Mouse (Mus musculus) G1E (cell line): ENCODE results near the gene Supt6. TPM values are rescaled to one million over a fixed set of nuclear protein-coding genes. Genes with fewer than 3 reads are reported as not detected.
A peak's percentile ranks its signal among the peaks of the same experiment; 100 is the strongest.

Source experiments
- ATAC-seq: 2 replicates; pipeline ENCODE4 v1.8.0; 2016; ENCODE audit warnings: mild to moderate bottlenecking; ENCODE audit not compliant: insufficient number of reproducible peaks, poor library complexity, low FRiP score, severe bottlenecking; ENCODE audit errors: extremely low read depth
- DNase-seq: peaks from one replicate; pipeline ENCODE4 v3.0.0; 2012; ENCODE audit warnings: low spot score
- H3K27me3 ChIP-seq: 2 replicates; pipeline ENCODE4 v1.6.1; 2012; ENCODE audit warnings: mild to moderate bottlenecking, low read length, inconsistent platforms; ENCODE audit not compliant: insufficient read depth
- H3K36me3 ChIP-seq: replicated peaks from 2 replicates; pipeline ENCODE3; 2012; ENCODE audit warnings: mild to moderate bottlenecking, inconsistent platforms
- H3K4me1 ChIP-seq: 2 replicates; pipeline ENCODE4 v1.6.1; 2012; ENCODE audit warnings: low read depth, low read length, inconsistent platforms, mixed read lengths; ENCODE audit not compliant: insufficient read depth
- H3K4me3 ChIP-seq: 2 replicates; pipeline ENCODE4 v1.5.1; 2012; ENCODE audit warnings: low read depth, mild to moderate bottlenecking, inconsistent platforms, low read length, moderate library complexity, mixed read lengths
- H3K9me3 ChIP-seq: replicated peaks from 2 replicates; pipeline ENCODE4 v1.6.1; 2012; ENCODE audit warnings: inconsistent platforms
- CTCF ChIP-seq: IDR thresholded peaks from 2 replicates; pipeline ENCODE4 v1.5.1; 2012; ENCODE audit warnings: low read depth, low read length, inconsistent platforms, mixed read lengths
- GATA1 ChIP-seq: IDR thresholded peaks from 2 replicates; pipeline ENCODE4 v1.6.1; 2012; ENCODE audit warnings: borderline replicate concordance, low read length, inconsistent platforms, mixed read lengths
- GATA2 ChIP-seq: IDR thresholded peaks from 2 replicates; pipeline ENCODE4 v1.6.1; 2012; ENCODE audit warnings: low read depth, low read length, inconsistent platforms, borderline replicate concordance
- POLR2AphosphoS5 ChIP-seq: IDR thresholded peaks from 2 replicates; pipeline ENCODE4 v1.6.1; 2012; ENCODE audit warnings: low read depth, low read length, inconsistent platforms; ENCODE audit not compliant: insufficient replicate concordance
- TAL1 ChIP-seq: conservative IDR thresholded peaks from 2 replicates; pipeline ENCODE4 v1.6.1; 2012; ENCODE audit warnings: low read depth, low read length, inconsistent platforms, mixed read lengths
- polyA plus RNA-seq: library from polyadenylated mRNA; stranded (reverse); fragments of >175 nt; gene quantifications from 2 replicates; pipeline ENCODE4 v1.2.3, GENCODE M21; 2012
- total RNA-seq, 2 experiments: library from RNA; stranded (forward) in 1 of 2; stranded (reverse) in 1 of 2; fragments of 200-1000 nt in 1 of 2; fragments of >200 nt in 1 of 2; fragmentation: Nextera tagmentation in 1 of 2; gene quantifications; 2 replicates each; pipeline ENCODE4 v1.2.3; 2014 to 2017

The Supt6 gene
- total and polyA plus RNA-seq, 3 experiments, result 44.9 to 129 (median 118) TPM

DNA sequence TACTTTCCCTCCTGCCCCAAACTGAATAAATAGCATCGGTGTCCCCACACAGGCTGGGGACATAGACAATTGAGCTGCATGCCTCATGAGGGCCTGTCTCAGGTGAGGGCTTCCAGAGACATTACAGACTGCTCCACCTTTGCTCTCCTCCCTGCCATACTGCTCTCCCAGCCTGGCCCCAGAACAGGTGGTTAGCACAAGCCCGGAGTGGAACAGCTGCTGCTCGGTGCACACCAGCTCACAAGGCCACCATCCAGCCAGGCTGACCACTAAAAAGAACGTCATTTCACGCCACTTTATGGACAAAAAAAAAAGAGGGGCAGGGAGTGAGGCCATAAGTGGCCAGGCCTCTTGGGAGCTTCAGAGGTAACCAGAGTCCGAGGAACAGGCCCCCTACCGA is 38.6 kb downstream of the Supt6 start:
- Histone ChIP-seq H3K36me3 (peaks cover 99% of the 10 kb centered on the region), H3K9me3 (no peaks in the 10 kb centered on the region), H3K4me1 (peaks cover 10% of the 10 kb centered on the region), H3K27me3 (no peaks in the 10 kb centered on the region), H3K4me3 (no peak overlapping the region)
- no peak for DNase-seq
- ATAC-seq, result no peak
- TF ChIP-seq TAL1 (no peak), GATA1 (no peak), POLR2AphosphoS5 (no peak), GATA2 (no peak), CTCF (no peak)

DNA sequence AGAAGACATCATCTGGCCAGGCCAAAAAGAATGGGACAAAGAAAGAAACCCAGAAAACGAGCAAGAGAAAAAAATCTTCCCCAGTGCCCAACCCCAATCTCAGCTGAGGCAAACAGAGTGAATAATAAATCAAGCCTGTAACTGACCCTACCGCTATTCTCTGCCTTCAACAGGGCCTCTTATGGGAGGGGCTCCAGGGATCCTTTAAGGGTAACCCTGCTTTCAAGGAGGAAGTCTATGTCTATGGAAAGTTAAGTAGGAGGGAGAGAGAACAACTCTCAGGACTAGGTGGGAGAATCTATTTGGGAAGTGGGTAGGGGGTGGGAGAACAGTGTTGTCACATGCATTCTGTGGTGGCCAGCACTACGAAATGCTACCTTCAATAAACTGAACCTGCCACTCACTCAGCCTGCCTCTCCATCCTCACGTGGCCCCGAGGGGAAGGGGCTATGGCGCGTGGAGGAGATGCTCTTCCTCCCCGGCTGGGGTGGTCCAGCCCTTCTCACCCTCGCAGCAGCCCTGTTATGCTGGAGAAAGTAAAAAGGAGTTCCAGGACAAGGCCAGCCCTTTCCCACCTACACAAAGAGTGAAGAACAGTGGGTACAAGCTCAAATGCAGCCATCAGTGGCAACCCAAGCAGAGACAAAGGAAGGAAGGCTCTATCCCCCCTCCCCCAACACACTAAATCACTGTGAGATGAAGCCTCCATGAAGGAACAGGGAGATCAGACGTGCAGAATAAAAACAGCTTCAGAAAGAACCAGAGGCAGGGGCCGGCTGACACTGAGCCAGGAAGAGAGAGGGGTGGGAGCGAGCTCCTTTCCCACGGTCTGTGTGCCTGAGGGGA is 40.2 kb downstream of the Supt6 start:
- Histone ChIP-seq H3K36me3 (peaks cover 87% of the 10 kb centered on the region), H3K4me1 (peaks cover 3% of the 10 kb centered on the region), H3K9me3 (no peaks in the 10 kb centered on the region), H3K4me3 (no peak overlapping the region), H3K27me3 (no peaks in the 10 kb centered on the region)
- no peak for ATAC-seq
- no peak for DNase-seq
- TF ChIP-seq POLR2AphosphoS5 (no peak; the same call in 1 of the 2 replicates), GATA1 (no peak), TAL1 (no peak), GATA2 (no peak), CTCF (no peak)

DNA sequence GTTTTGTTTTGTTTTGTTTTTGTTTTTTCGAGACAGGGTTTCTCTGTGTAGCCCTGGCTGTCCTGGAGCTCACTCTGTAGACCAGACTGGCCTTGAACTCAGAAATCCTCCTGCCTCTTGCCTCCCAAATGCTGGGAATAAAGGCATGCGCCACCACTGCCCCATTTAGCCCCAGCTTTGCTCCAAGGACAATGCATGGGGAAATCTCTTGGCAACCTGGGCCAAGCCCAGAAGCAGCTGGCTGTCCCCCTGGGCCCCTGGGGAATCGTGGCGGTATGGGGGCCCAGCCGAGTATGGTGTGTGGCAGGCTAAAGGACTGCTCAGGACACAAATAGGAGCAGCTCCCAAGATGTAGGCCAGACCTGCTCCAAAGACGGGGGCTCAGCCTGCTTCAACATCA is 41.5 kb downstream of the Supt6 start:
- Histone ChIP-seq H3K4me1 (peaks cover 3% of the 10 kb centered on the region), H3K27me3 (no peaks in the 10 kb centered on the region), H3K36me3 (peaks cover 74% of the 10 kb centered on the region), H3K9me3 (no peaks in the 10 kb centered on the region), H3K4me3 (no peak overlapping the region)
- no peak for TF ChIP-seq TAL1
- no peak for TF ChIP-seq GATA1
- no peak for TF ChIP-seq GATA2
- no peak for TF ChIP-seq CTCF
- no peak for TF ChIP-seq POLR2AphosphoS5
- DNase-seq (no peak), ATAC-seq (no peak)

DNA sequence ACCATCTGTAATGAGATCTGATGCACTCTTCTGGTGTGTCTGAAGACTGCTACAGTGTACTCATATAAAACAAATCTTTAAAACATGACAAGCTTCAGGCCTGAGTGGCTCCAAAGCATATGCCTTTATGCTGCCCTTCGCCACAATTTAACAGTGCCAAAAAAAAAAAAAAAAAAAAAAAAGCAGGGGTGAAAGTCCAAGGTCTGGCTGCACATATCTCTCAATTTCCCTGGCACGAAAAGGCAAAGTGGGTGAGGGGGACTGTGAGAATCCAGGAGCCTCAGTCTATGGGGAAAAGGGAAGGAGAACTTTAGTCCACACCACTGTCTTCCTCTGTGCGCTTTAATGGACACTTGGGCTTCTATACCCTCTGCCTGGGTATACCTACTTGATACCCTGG is 43.4 kb downstream of the Supt6 start:
- DNase-seq, result no peak
- TF ChIP-seq CTCF (no peak), GATA2 (no peak), GATA1 (no peak), TAL1 (no peak), POLR2AphosphoS5 (no peak)
- Histone ChIP-seq H3K4me3 (no peak overlapping the region), H3K4me1 (peaks cover 3% of the 10 kb centered on the region), H3K36me3 (peaks cover 55% of the 10 kb centered on the region), H3K27me3 (no peaks in the 10 kb centered on the region), H3K9me3 (no peaks in the 10 kb centered on the region)
- no peak for ATAC-seq

DNA sequence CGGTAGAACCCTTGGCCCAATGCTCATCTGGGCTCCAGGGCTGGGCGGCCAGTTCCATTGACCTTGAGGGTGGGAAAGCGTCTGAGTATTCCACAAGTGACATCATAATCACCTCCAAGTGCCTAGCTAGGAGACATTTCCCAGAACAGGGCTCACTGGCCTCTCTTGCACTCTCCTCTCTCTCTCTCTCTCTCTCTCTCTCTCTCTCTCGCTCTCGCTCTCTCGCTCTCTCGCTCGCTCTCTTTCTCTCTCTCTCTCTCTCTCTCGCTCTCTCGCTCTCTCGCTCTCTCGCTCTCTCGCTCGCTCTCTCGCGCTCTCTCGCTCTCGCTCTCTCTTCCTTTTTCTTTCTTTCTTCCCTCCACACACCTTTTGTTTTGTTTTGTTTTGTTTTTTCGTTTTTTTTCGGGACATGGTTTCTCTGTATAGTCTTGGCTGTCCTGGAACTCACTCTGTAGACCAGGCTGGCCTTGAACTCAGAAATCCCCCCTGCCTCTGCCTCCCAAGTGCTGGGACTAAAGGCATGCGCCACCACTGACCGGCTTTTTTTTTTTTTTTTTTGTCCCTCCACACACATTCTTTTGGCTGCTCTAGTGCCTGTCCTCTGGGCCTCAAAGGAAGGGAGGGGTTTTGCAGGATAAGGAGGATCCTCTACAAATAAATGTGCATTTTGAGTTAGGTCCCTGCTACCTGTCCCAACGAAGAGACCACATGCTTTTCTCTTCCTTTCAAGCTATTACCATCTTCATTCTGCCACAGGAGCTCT is 50.5 kb downstream of the Supt6 start:
- H3K36me3 ChIP-seq, result no peaks in the 10 kb centered on the region
- H3K27me3 ChIP-seq, result peaks cover 41% of the 10 kb centered on the region
- H3K4me3 ChIP-seq, result peak overlapping the region; percentile 71
- peaks cover 25% of the 10 kb centered on the region for H3K4me1 ChIP-seq
- no peaks in the 10 kb centered on the region for H3K9me3 ChIP-seq
- no peak for TF ChIP-seq GATA1
- TF ChIP-seq GATA2, result no peak
- TF ChIP-seq TAL1, result no peak
- TF ChIP-seq CTCF, result no peak
- TF ChIP-seq POLR2AphosphoS5, result no peak
- no peak for ATAC-seq
- DNase-seq, result no peak
